Mouse (Mus musculus) embryonic fibroblast, embryonic 13.5 days (primary cell): ENCODE results near the gene Kcnab1.

Experiments used
- CTCF ChIP-seq: IDR thresholded peaks from 2 replicates; pipeline ENCODE4 v1.5.1; 2011; ENCODE audit warnings: mild to moderate bottlenecking, control low read depth, low read length, moderate library complexity, borderline replicate concordance; ENCODE audit not compliant: insufficient read depth
- POLR2A ChIP-seq: IDR thresholded peaks from 2 replicates; pipeline ENCODE4 v1.6.1; 2011; ENCODE audit warnings: low read depth, mild to moderate bottlenecking, control low read depth, low read length, moderate library complexity

DNA sequence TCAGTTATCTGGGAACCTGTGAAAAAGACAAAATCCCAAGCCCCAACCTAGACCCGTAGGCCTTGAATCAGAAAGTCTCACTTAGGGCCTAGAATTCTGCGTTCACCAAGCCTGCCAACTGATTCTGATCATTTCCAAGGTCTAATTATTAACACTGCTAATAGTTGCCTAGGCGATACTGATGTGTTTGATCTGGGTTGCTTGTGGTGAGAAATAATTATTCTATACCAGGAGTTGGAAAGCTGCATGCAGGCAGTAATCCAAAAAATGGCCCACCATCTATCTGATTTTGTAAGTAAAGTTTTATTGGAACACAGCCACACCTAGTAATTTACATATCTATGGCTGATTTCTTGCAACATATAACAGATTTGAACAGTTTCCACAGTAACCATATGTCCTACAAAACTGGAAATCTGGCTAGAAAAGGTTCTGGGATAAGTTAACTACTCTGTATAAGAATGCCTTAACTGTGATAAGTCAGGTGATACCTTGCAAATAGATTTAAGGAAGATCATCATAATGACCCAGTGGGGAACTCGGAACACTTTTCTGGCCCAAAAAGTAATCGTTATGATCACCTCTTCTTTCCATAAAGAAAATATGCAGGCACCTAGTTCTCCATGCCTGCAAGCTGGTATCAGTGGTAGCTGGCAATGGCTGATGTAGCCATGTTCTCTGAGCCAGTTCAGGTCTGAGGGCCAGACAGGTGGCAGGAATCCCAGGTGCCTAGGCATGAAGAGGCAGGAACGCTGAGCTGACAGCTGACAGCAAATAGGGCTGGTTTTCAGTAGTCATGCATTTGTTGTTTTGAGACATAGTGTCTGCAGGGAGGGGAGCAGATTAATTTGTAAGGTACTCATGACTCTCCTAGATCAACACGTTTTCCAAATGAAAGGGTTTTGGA is 108.7 kb downstream of the Kcnab1 start:
- no peak for TF ChIP-seq POLR2A
- TF ChIP-seq CTCF: no peak
